Mouse (Mus musculus) cortical plate, adult 2 months (tissue): ENCODE results near the gene Hoxa6.

Experiments
- CTCF ChIP-seq: fragments of 200-500 bp; IDR thresholded peaks from 2 replicates; pipeline ENCODE4 v1.5.1; 2011; ENCODE audit warnings: mild to moderate bottlenecking, control low read depth, low read length; ENCODE audit not compliant: insufficient read depth; ENCODE audit errors: extremely low read depth
- POLR2A ChIP-seq: fragments of 200-500 bp; IDR thresholded peaks from 2 replicates; pipeline ENCODE4 v1.6.1; 2011; ENCODE audit warnings: mild to moderate bottlenecking, low read length, control low read depth; ENCODE audit not compliant: insufficient read depth; ENCODE audit errors: extremely low read depth

GRCm38 (mm10) chr6:52189172-52189591 is 19.3 kb downstream of the Hoxa6 start:
- no peak for TF ChIP-seq POLR2A
- no peak for TF ChIP-seq CTCF
